Mouse (Mus musculus): Measurements from ENCODE around the gene Eng. TPM values are rescaled to one million over a fixed set of nuclear protein-coding genes. Genes with fewer than 3 reads are reported as not detected.

Eng gene
- total and polyA plus RNA-seq, 3 experiments: 0.08 to 0.47 (median 0.13) TPM

DNA sequence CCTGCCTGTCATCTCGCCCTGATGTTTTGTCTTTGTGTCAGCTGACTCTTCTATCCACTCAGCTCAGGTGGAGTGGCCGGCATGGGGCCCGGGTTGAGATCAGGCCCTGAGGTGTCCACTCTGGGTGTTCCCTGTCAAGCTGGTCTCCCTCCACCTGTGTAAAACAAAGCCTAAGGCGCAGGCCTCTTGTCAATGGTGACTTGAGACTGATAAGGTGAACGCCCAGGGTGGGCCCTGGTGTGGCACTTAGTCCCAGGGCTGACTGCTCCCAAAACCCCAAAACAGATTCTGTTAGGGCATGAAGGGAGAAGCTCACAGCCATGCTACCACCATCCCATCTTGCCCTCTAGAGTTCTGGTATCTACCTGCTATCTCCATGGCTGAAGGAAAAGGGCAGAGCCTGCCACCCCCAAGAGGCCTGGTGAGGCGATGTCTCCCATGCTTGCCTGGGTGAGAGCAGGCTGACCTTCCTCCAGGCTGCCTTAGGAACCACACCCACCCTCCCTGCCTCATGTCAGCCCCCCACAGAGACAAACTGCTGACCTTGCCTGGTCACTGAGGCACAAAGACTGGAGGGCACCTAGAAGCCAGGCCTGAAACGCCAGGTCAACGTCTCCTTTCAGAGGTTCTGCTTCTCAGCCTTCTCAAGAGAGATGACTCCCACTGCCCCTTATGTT lies 1.5 kb upstream of the Eng start:
- Histone ChIP-seq H3K4me2 (ENCODE audit: insufficient read depth, low read depth, poor library complexity, severe bottlenecking) (no peak overlapping the region), H3K27me3 (replicated peaks) (no peaks in the 10 kb centered on the region), H3K79me2 (replicated peaks; ENCODE audit: control insufficient read depth, extremely low read depth, insufficient read depth, poor library complexity, severe bottlenecking) (no peaks in the 10 kb centered on the region), H3K4me3 (replicated peaks in 1 of 3; ENCODE audit: low read depth in 2 of 3, low read length in 2 of 3, poor library complexity in 1 of 3) (no peak overlapping the region), H3K36me3 (replicated peaks in 1 of 2; ENCODE audit: control insufficient read depth in 1 of 2, insufficient read depth in 1 of 2, low read length in 1 of 2) (no peaks in the 10 kb centered on the region), H3K27ac (ENCODE audit: insufficient read depth, low read depth) (no peak overlapping the region), H3K9ac (ENCODE audit: insufficient read depth, low read depth) (no peak overlapping the region), H3K9me3 (replicated peaks; ENCODE audit: low read length) (no peaks in the 10 kb centered on the region), H3K4me1 (ENCODE audit: control insufficient read depth in 1 of 2, insufficient read depth in 2 of 2) (peaks cover 3 to 10% of the 10 kb centered on the region in 2 experiments; a peak in 2 of 4 replicates)
- dilution Hi-C loops (cut with MboI; ENCODE audit: extremely low pct_ligation_motif_present, extremely low pct_unique_long_range_greater_than_20kb, low sequenced_read_pairs) (no loop called here), in situ Hi-C loops (cut with MboI; ENCODE audit: low pct_ligation_motif_present, low pct_unique_long_range_greater_than_20kb, low sequenced_read_pairs) (no loop called here)
- DNase-seq (ENCODE audit: extremely low read depth): no peak
- TF ChIP-seq HCFC1 (IDR thresholded peaks at IDR 0.05; ENCODE audit: low read depth, low read length) (no peak), IRF4 (IDR thresholded peaks at IDR 0.05; ENCODE audit: low read depth, low read length) (no peak), TBP (conservative IDR thresholded peaks at IDR 0.05; ENCODE audit: low read depth, low read length) (no peak), KAT2A (IDR thresholded peaks at IDR 0.05; ENCODE audit: insufficient replicate concordance, low read length) (no peak), PAX5 (IDR thresholded peaks at IDR 0.05; ENCODE audit: low read length) (no peak), EP300 (IDR thresholded peaks at IDR 0.05; ENCODE audit: low read length) (no peak), BHLHE40 (IDR thresholded peaks at IDR 0.05; ENCODE audit: low read depth, low read length) (no peak), MXI1 (IDR thresholded peaks at IDR 0.05; ENCODE audit: low read depth, low read length) (no peak)

DNA sequence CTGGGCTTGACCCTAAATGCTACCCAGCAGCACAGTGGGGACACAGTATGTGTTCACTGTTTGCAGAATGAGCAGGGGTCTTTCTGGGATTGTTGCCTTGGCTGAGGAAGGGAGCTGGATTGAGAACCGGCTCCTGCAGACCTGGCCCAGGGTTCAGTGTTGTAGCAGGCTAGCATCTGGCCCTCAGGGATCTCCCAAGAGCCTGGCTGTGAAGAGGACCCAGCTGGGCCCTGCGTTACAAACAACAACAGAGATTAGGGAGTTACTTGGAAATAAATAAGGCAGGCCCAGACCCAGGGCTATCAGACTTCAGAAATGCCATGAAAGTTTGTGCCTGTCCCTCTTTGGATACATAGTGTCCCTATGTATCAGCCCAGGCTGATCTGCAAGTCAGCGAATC lies 748 bp upstream of the Eng start:
- no peak overlapping the region for H3K4me2 ChIP-seq (ENCODE audit: insufficient read depth, low read depth, poor library complexity, severe bottlenecking)
- H3K4me1 ChIP-seq (ENCODE audit: control insufficient read depth in 1 of 2, insufficient read depth in 2 of 2): peaks cover 2 to 8% of the 10 kb centered on the region in 2 experiments; a peak in 2 of 4 replicates
- H3K9me3 ChIP-seq (replicated peaks; ENCODE audit: low read length): no peaks in the 10 kb centered on the region
- dilution Hi-C loops (cut with MboI; ENCODE audit: extremely low pct_ligation_motif_present, extremely low pct_unique_long_range_greater_than_20kb, low sequenced_read_pairs) (no loop called here), in situ Hi-C loops (cut with MboI; ENCODE audit: low pct_ligation_motif_present, low pct_unique_long_range_greater_than_20kb, low sequenced_read_pairs) (no loop called here)
- no peaks in the 10 kb centered on the region for H3K27me3 ChIP-seq (replicated peaks)
- H3K4me3 ChIP-seq (replicated peaks in 1 of 3; ENCODE audit: low read depth in 2 of 3, low read length in 2 of 3, poor library complexity in 1 of 3): no peak overlapping the region
- no peaks in the 10 kb centered on the region for H3K36me3 ChIP-seq (replicated peaks in 1 of 2; ENCODE audit: control insufficient read depth in 1 of 2, insufficient read depth in 1 of 2, low read length in 1 of 2)
- DNase-seq (ENCODE audit: extremely low read depth): no peak
- H3K9ac ChIP-seq (ENCODE audit: insufficient read depth, low read depth): no peak overlapping the region
- TF ChIP-seq ELF1 (IDR thresholded peaks at IDR 0.05; ENCODE audit: low read depth, low read length): no peak
- 0 out of 4 replicates have a peak, but pooled peaks of 1 of the 2 experiments have one; percentile 1 for TF ChIP-seq CTCF (conservative IDR thresholded peaks at IDR 0.05 in 1 of 2, IDR thresholded peaks at IDR 0.05 in 1 of 2; ENCODE audit: low read depth in 2 of 2, low read length in 2 of 2)
- H3K27ac ChIP-seq (ENCODE audit: insufficient read depth, low read depth): no peak overlapping the region
- no peaks in the 10 kb centered on the region for H3K79me2 ChIP-seq (replicated peaks; ENCODE audit: control insufficient read depth, extremely low read depth, insufficient read depth, poor library complexity, severe bottlenecking)

DNA sequence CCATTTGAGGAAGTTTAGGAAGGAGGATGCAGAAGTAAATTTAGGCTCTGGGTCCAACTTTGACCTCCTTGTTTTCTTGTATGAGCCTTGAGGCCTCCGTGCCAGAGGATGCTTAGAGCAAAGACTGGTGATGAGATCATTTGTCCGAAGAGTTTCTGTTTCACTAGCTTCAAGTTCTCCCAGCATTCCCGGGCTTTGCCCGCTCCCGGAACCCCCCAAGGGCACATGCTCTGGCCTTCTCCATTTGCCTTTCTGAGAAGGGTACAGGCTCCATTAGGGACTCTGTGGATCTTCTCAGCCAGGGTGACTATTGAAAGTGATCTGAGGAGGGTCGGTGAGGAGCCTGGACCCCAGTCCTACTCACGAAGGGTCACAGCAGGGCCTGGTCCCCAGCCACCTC lies 971 bp downstream of the Eng start:
- Histone ChIP-seq H3K36me3 (replicated peaks in 1 of 2; ENCODE audit: control insufficient read depth in 1 of 2, insufficient read depth in 1 of 2, low read length in 1 of 2) (no peaks in the 10 kb centered on the region), H3K4me1 (ENCODE audit: control insufficient read depth in 1 of 2, insufficient read depth in 2 of 2) (peaks cover 0 to 4% of the 10 kb centered on the region in 2 experiments; a peak in 1 of 4 replicates), H3K79me2 (replicated peaks; ENCODE audit: control insufficient read depth, extremely low read depth, insufficient read depth, poor library complexity, severe bottlenecking) (no peaks in the 10 kb centered on the region), H3K27ac (ENCODE audit: insufficient read depth, low read depth) (no peak overlapping the region), H3K27me3 (replicated peaks) (no peaks in the 10 kb centered on the region), H3K9me3 (replicated peaks; ENCODE audit: low read length) (no peaks in the 10 kb centered on the region), H3K4me3 (replicated peaks in 1 of 3; ENCODE audit: low read depth in 2 of 3, low read length in 2 of 3, poor library complexity in 1 of 3) (no peak overlapping the region), H3K4me2 (ENCODE audit: insufficient read depth, low read depth, poor library complexity, severe bottlenecking) (no peak overlapping the region), H3K9ac (ENCODE audit: insufficient read depth, low read depth) (no peak overlapping the region)
- DNase-seq (ENCODE audit: extremely low read depth): no peak
- in situ Hi-C loops (cut with MboI; ENCODE audit: low pct_ligation_motif_present, low pct_unique_long_range_greater_than_20kb, low sequenced_read_pairs) (no loop called here), dilution Hi-C loops (cut with MboI; ENCODE audit: extremely low pct_ligation_motif_present, extremely low pct_unique_long_range_greater_than_20kb, low sequenced_read_pairs) (no loop called here)
- TF ChIP-seq TCF12 (IDR thresholded peaks at IDR 0.05; ENCODE audit: low read depth, low read length) (no peak), KAT2A (IDR thresholded peaks at IDR 0.05; ENCODE audit: insufficient replicate concordance, low read length) (no peak), MAZ (IDR thresholded peaks at IDR 0.05; ENCODE audit: low read depth, low read length) (no peak), ZKSCAN1 (IDR thresholded peaks at IDR 0.05; ENCODE audit: borderline replicate concordance, low read depth, low read length) (no peak), MAFK (IDR thresholded peaks at IDR 0.05; ENCODE audit: insufficient replicate concordance, low read length) (no peak), USF1 (IDR thresholded peaks at IDR 0.05; ENCODE audit: low read depth, low read length) (no peak), BHLHE40 (IDR thresholded peaks at IDR 0.05; ENCODE audit: low read depth, low read length) (no peak), RCOR1 (conservative IDR thresholded peaks at IDR 0.05; ENCODE audit: low read depth, low read length) (no peak), GABPA (IDR thresholded peaks at IDR 0.05; ENCODE audit: insufficient replicate concordance, low read depth, low read length) (no peak), TBP (conservative IDR thresholded peaks at IDR 0.05; ENCODE audit: low read depth, low read length) (no peak), ELF1 (IDR thresholded peaks at IDR 0.05; ENCODE audit: low read depth, low read length) (no peak), SIN3A (IDR thresholded peaks at IDR 0.05; ENCODE audit: low read length) (no peak), NELFE (IDR thresholded peaks at IDR 0.05; ENCODE audit: low read depth, low read length) (no peak), JUND (conservative IDR thresholded peaks at IDR 0.05; ENCODE audit: low read depth, low read length) (no peak), CHD1 (IDR thresholded peaks at IDR 0.05; ENCODE audit: low read depth, low read length) (no peak)
